Mouse (Mus musculus) cerebellum, adult 2 months (tissue): ENCODE results near the gene Ptpn1. TPM values are rescaled to one million over a fixed set of nuclear protein-coding genes. Genes with fewer than 3 reads are reported as not detected.

Experiments
- DNase-seq, 2 experiments: peaks; one replicate each; pipeline ENCODE4 v3.0.0; 2021
- H3K27ac ChIP-seq: fragments of 200-500 bp; 2 replicates; pipeline ENCODE4 v1.5.1; 2012; ENCODE audit warnings: low read length, control low read depth, inconsistent platforms; ENCODE audit not compliant: insufficient read depth
- H3K27me3 ChIP-seq: fragments of 200-500 bp; 2 replicates; pipeline ENCODE4 v1.6.1; 2012; ENCODE audit warnings: inconsistent platforms, mild to moderate bottlenecking, low read length, moderate library complexity; ENCODE audit not compliant: control insufficient read depth, insufficient read depth
- H3K4me1 ChIP-seq: fragments of 200-500 bp; 2 replicates; pipeline ENCODE4 v1.6.1; 2011; ENCODE audit warnings: low read length; ENCODE audit not compliant: control insufficient read depth, insufficient read depth
- H3K4me3 ChIP-seq: fragments of 200-500 bp; replicated peaks from 2 replicates; pipeline ENCODE3; 2011; ENCODE audit warnings: mild to moderate bottlenecking, low read depth, low read length, control low read depth; ENCODE audit not compliant: insufficient read depth
- CTCF ChIP-seq: fragments of 200-500 bp; IDR thresholded peaks from 2 replicates; pipeline ENCODE4 v1.5.1; 2011; ENCODE audit warnings: low read depth, mild to moderate bottlenecking, control low read depth, low read length, moderate library complexity, borderline replicate concordance; ENCODE audit not compliant: insufficient read depth
- POLR2A ChIP-seq: fragments of 200-500 bp; IDR thresholded peaks from 2 replicates; pipeline ENCODE4 v1.6.1; 2011; ENCODE audit warnings: low read length, control low read depth, borderline replicate concordance; ENCODE audit not compliant: insufficient read depth
- WGBS: fragments of 180-500 bp; shearing (Covaris S2); methylation state at CpG from one replicate; pipeline ENCODE4 v1.1.7; 2018; 5-methylcytosine and 5-hydroxymethylcytosine counted together
- polyA plus RNA-seq: library from polyadenylated mRNA; depleted of rRNA; stranded (reverse); fragments of >200 nt; gene quantifications from 2 replicates; pipeline ENCODE4 v1.2.3, GENCODE M21; 2012

Ptpn1 gene
- polyA plus RNA-seq, 1 experiment, result 24.5 TPM

GRCm38 (mm10) chr2:167897896-167898295, 34.0 kb upstream of the Ptpn1 start:
- WGBS, result 61% methylated on average over 8 of the region's 8 CpGs
- DNase-seq, result no peak
- no peaks in the 10 kb centered on the region for H3K4me1 ChIP-seq
- TF ChIP-seq POLR2A (no peak), CTCF (no peak)
- H3K4me3 ChIP-seq, result no peak overlapping the region
- no peaks in the 10 kb centered on the region for H3K27me3 ChIP-seq
- no peak overlapping the region for H3K27ac ChIP-seq

- no peaks in the 10 kb centered on the region for H3K4me1 ChIP-seq
- 9% methylated on average over 16 of the region's 16 CpGs for WGBS
- H3K27ac ChIP-seq, result no peak overlapping the region
- TF ChIP-seq CTCF (no peak), POLR2A (no peak)
- no peak overlapping the region for H3K4me3 ChIP-seq
- no peak for DNase-seq
- no peaks in the 10 kb centered on the region for H3K27me3 ChIP-seq
Observed at GRCm38 (mm10) chr2:167899989-167900421, 31.9 kb upstream of the Ptpn1 start.

GRCm38 (mm10) chr2:167902116-167902703, 29.6 kb upstream of the Ptpn1 start:
- WGBS, result 64% methylated on average over 9 of the region's 9 CpGs
- no peak for DNase-seq
- H3K4me3 ChIP-seq, result no peak overlapping the region
- no peaks in the 10 kb centered on the region for H3K4me1 ChIP-seq
- no peak for TF ChIP-seq POLR2A
- H3K27me3 ChIP-seq, result no peaks in the 10 kb centered on the region
- no peak overlapping the region for H3K27ac ChIP-seq

- Histone ChIP-seq H3K4me3 (no peak overlapping the region), H3K27me3 (no peaks in the 10 kb centered on the region), H3K27ac (no peak overlapping the region), H3K4me1 (no peaks in the 10 kb centered on the region)
- DNase-seq, result no peak
- no peak for TF ChIP-seq POLR2A
- WGBS, result 82% methylated on average over 11 of the region's 11 CpGs
Observed at GRCm38 (mm10) chr2:167903242-167903952, 28.5 kb upstream of the Ptpn1 start.

GRCm38 (mm10) chr2:167904621-167905367, 27.1 kb upstream of the Ptpn1 start:
- DNase-seq, result no peak
- 88% methylated on average over 12 of the region's 12 CpGs for WGBS
- no peaks in the 10 kb centered on the region for H3K27me3 ChIP-seq
- no peak overlapping the region for H3K4me3 ChIP-seq
- H3K27ac ChIP-seq, result no peak overlapping the region
- TF ChIP-seq POLR2A (no peak), CTCF (no peak)
- H3K4me1 ChIP-seq, result no peaks in the 10 kb centered on the region

GRCm38 (mm10) chr2:167905561-167905960, 26.3 kb upstream of the Ptpn1 start:
- H3K4me3 ChIP-seq, result no peak overlapping the region
- TF ChIP-seq CTCF (no peak), POLR2A (no peak)
- WGBS, result 50% methylated on average over 8 of the region's 8 CpGs
- DNase-seq, result no peak
- no peaks in the 10 kb centered on the region for H3K4me1 ChIP-seq
- no peak overlapping the region for H3K27ac ChIP-seq
- no peaks in the 10 kb centered on the region for H3K27me3 ChIP-seq

- TF ChIP-seq POLR2A (no peak), CTCF (no peak)
- H3K27me3 ChIP-seq, result no peaks in the 10 kb centered on the region
Observed at GRCm38 (mm10) chr2:167906729-167907128, 25.1 kb upstream of the Ptpn1 start.

More at GRCm38 (mm10) chr2:167906729-167907128, 25.1 kb upstream of the Ptpn1 start:
- H3K4me3 ChIP-seq, result no peak overlapping the region
- no peaks in the 10 kb centered on the region for H3K4me1 ChIP-seq
- no peak for DNase-seq
- H3K27ac ChIP-seq, result no peak overlapping the region
